Mouse (Mus musculus) spleen, adult 12 weeks (tissue): ENCODE results near the gene Zdhhc7.

Experiments
- DNase-seq: peaks from one replicate; pipeline ENCODE4 v3.0.0; 2022; ENCODE audit warnings: low spot score

The Zdhhc7 gene

GRCm38 (mm10) chr8:120101068-120101972 is at the start of gene Zdhhc7:
Zdhhc7 (minus strand) TSS chr8:120101482.
- DNase-seq: peak; percentile 64

- DNase-seq: no peak
Observed at GRCm38 (mm10) chr8:120150028-120150427, 48.7 kb upstream of the Zdhhc7 start.

DNA sequence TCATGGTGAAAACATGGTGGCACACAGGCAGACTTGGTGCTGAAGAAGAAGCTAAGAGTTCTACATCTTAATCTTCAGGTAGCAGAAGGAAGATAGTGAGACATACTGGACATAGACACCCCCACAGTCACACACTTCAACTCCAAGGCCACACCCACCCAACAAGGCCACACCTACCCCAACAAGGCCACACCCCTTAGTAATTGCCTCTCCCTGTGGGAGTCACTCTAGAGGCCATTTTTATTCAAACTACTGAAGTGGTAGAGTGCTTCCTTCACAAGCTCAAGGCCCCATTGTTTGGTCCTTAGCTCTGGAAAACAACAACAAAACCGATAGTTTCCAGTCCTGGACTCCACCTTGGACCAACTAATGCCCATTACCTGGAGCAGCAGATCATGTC is 44.8 kb upstream of the Zdhhc7 start:
- no peak for DNase-seq

DNA sequence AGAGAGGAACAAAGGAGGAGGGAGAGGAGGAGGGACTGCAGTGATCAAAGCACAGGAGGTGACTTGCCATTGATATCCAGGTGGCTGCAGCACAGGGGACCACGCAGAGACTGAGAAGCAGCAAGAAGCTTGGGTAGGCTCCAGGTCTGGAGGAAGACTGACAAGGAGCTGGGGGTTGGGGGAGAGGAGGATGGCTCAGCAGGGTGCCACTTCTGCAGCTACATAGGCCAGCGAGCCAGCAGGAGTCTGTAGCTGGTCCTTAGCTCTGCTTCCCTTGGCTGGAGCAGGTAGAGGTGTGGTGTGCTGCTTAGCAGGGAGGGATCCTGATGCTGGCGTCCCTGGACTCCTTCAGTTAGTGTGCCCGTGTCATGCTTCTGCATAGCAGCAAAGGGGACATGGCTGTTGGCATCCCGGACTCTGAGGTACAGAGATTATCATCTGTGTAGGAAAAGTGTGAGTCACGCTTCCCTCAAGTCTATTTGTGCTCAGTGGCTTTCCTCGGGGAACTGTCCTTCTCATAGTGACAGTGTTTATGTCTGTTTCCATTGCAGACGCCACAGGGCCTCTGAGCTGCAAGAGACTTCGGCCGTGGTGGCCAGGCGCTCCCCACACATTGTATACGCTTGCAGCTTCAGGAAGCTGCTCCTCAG is 43.5 kb upstream of the Zdhhc7 start:
- DNase-seq: no peak

DNA sequence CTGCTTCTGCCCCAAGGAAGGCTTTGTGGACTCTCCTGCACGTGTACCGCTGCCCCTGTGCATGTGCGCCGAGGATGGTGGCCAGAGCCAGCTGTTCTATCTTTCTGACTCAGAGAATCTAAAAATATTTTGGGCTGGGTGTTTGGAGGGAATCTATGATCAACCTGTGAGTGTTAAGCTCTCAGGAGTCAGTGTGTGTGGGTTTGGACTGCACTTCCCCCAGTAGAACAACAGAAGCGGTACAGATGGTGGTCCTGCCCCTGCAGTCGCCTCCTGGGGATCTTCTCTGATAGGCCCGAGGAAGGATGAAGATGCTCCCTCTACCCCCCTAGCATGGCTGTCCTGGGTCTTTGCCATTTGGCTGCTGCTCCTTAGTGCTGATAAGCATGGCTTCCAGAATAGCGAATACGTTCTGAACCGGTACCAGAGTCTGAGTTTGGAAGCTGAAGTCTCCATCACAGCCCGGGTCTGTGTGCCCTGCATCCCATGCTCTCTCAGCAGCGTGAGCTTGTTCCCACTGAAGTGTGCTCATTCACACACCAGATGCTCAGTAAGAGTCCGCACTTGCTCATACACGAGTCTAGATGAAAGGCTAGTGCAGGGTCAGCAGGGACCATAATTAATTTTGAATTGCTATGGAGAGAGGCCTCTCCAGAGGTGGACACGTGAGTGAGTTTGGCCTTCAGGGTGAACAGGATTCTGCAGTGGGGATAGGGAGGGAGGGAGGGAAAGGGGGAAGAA is 42.8 kb upstream of the Zdhhc7 start:
- DNase-seq: no peak

DNA sequence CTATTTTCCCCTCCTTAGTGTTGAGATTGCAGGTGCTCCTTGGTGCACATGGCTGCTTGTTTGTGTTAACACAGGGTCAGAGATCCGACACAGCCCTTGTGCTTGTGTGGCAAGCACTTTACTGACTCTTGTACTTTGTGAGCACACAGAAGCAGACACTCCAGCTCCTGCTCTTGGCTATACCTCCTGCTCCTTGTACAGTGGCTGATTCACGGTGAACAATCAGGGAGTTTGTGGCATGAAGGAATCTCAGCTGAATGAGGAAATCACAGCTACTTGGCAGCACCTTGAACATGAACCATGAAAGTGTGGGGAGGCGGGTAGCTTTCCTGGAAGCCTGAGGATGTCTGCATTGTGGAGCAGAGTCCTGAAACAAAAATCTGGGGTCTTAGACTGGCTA is 39.5 kb upstream of the Zdhhc7 start:
- no peak for DNase-seq

DNA sequence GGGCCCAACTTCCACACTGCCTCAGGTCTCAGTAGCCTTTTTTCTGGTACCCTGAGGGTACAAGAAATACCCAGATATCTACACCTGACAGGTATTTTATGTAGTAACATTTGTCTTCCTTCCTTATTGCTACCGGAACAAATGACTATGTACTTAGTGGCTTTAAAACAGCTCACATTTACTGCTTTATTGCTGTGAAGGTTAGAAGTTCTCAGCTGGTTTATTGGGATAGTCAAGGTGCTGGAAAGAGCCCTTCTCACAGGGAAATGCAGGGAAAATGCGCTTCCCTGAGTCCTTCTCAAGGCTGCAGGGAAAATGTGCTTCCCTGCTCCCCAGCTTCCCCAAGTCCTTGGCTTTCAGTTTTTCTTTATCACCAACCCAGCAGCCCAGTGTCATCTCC is 37.7 kb upstream of the Zdhhc7 start:
- DNase-seq: no peak

DNA sequence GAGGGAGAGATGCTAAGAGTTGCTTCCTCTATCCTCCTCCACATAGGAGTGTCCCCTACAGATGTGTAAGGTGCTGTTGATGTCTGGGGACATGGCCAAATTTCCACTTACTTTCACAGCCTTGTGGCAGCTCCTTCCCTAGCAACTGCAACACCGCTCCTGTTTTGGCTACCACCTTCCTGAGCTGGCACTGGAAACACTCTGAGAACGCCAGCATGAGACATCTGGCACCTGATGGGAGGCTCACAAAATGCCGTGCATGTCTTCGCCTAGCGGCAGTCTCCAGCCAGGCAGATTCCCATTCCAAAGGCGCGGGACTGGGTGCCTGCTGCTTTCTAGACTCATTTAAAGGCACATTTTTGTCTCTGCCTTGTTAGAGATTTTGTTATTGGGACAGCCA is 35.3 kb upstream of the Zdhhc7 start:
- DNase-seq: no peak

GRCm38 (mm10) chr8:120135687-120136086 is 34.4 kb upstream of the Zdhhc7 start:
- DNase-seq: no peak

GRCm38 (mm10) chr8:120133169-120133568 is 31.9 kb upstream of the Zdhhc7 start:
- DNase-seq: no peak

GRCm38 (mm10) chr8:120131158-120131557 is 29.9 kb upstream of the Zdhhc7 start:
- DNase-seq: no peak

GRCm38 (mm10) chr8:120129547-120129946 is 28.3 kb upstream of the Zdhhc7 start:
- no peak for DNase-seq

DNA sequence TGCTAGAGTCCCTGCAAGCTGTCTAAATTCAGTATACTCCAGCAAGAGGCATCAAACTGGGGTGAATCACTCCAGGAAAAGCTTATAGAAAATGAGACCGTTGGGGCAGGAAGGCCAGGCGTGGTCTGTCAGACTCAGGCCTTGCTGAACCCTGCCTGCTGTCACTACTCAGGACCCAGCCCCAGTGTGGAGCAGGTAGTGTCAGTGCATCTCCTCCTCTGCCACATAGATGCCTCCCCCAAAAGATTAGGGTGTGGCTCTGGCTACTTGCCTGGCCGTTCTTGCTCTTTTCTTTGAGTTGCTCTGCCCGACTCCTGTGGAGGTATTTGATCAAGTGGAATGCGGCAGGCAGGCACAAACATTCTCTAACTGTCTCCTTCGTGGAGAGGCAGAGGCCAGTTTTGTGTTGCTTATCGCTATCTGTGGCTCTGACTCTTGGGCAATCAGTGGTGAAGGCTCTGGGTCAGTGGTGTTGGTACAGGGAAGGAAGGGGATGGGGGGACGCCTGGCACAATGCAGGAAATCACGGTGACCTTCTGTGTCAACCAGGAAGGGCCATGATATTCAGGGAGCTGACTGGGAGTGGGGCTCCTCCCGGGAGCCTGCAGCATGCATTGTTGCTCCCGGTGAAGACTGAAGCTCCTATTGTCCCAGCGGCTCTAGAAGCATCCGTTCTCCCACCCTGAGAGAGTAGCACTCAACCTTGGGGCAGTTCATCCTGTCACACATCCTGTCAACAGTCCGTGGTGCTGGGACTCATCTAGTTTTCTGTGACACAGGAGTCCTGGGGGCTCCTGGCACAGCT is 25.3 kb upstream of the Zdhhc7 start:
- no peak for DNase-seq

DNA sequence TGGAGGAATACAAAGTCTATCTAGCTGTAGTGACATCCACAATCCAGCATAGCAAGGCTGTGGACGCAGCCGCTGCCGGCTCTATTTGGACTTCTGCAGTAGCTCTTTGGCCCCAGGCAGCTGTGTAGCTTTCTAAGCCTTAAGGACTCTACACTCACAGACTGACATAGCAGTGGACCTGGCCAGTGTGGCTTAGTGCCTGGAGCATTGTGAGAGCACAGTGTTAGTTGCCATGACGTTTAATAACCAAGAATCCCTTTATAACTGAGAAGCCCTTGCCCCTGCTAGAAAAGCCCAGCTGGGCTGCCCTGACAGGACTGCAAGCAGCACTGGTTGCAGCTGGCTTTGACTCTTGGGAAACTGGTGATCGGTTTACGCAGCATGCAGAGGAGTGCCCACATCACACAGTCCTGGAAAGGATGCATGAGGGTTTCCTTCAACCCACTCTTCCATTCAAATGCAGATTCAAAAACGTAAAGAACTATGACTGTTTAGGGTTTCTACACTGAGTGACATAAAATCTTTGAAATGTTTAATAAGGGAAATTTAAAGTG is 23.6 kb upstream of the Zdhhc7 start:
- DNase-seq: no peak

GRCm38 (mm10) chr8:120124261-120124660 is 23.0 kb upstream of the Zdhhc7 start:
- no peak for DNase-seq

DNA sequence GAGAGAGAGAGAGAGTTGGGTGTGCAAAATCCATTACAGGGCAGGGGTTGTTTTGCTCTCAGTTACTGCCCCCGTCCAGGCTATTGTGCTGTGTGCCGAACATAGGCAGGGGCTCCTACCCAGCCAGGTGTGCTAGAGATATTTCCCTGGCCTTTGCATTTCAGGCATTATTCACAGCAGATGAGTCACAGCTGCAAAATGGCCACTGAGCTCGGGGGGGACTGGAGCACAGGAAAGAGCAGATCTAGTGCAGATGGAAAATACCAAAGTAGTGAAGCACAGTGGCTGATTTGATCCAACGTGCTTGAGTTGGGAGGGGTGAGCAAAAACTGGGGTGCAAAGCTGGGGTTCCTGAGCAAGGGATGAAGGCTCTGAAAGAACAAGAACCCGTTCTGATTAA is 19.7 kb upstream of the Zdhhc7 start:
- no peak for DNase-seq

DNA sequence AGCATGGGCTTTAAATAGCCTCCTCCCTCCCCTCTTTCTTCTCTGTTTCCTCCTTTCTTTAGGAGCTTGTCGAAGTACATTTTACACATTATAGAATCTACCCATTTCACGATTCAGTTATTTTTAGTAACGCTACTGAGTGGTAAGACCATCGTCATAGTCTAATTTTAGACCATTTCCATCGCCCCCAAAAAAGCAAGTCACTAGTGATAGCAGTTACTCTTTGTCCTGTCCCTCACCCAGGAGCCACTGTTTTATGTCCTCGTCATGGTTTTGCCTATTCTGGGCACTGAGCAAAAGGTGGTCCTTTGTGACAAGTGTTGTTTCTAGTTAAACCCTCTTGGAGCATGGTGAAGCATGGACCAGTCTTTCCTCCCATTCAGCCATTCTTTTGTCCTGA is 18.6 kb upstream of the Zdhhc7 start:
- DNase-seq: no peak

DNA sequence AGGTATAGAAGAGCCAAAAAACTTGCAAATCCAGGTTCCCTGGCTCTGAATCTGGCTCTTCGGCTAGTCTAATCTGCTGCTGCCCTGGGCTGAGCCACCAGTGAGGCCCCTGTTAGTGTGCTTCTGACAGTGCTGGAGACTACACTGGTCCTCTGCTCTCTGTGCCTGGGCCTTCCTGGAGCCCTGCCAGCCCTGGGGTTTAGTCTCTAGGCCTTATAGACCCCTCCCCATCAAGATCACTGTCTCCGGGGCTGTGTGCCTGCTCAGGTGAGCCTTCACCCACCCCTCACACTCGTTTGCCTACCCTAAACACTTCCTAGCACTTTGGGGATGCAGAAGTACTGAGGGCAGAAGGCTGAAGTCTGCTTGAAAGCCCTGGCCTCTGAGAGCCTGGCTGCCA is 18.1 kb upstream of the Zdhhc7 start:
- no peak for DNase-seq

- no peak for DNase-seq
Observed at GRCm38 (mm10) chr8:120118847-120119246, 17.6 kb upstream of the Zdhhc7 start.

DNA sequence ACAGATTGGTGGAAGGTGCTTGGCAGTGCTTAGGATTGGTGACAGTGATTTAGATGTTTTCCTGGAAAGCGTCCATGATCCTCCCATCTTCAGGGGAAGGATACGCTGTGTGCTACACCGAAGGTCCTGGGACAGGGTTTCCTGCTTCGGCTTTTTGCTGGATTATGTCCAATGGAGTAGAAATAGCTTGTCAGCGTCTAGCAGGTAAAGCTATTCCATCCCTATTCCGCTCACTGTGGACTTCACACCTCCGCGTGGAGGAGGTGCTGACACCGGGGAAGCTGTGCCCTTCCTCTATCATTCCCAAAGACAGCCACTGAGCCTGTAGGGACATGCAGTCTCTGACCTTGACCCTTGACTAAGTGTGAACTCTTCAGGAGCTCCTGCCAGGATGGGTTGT is 16.9 kb upstream of the Zdhhc7 start:
- DNase-seq: no peak

- DNase-seq: no peak
Observed at GRCm38 (mm10) chr8:120116600-120116999, 15.3 kb upstream of the Zdhhc7 start.
